Mouse (Mus musculus): ENCODE measurements around the gene Golph3l. TPM values are rescaled to one million over a fixed set of nuclear protein-coding genes. Genes with fewer than 3 reads are reported as not detected.
"Not testable (repeated sequence)": the region's sequence is repeated elsewhere in the genome, so short reads cannot be mapped to it uniquely, and the experiment has no call there.

Golph3l gene
- polyA plus RNA-seq, 1 experiment from 2014 or later = 28.9 TPM

- H3K4me2 ChIP-seq = peak overlapping the region; percentile 71
- H3K4me1 ChIP-seq (replicated peaks) = peaks cover 21% of the 10 kb centered on the region
- peak overlapping the region; percentile 78 for H3K4me3 ChIP-seq (replicated peaks)
- peak; percentile 23 for ATAC-seq (ENCODE audit: insufficient read depth)
- peak overlapping the region; percentile 94 for H3K27ac ChIP-seq (replicated peaks)
- WGBS (ENCODE audit: insufficient replicate concordance) = 45% methylated on average over 8 of the region's 8 CpGs
- peak overlapping the region; percentile 49 for H3K9ac ChIP-seq
- no peaks in the 10 kb centered on the region for H3K9me3 ChIP-seq (replicated peaks)
- H3K27me3 ChIP-seq = no peaks in the 10 kb centered on the region; the same call in 1 of the 2 replicates
- peaks cover 19% of the 10 kb centered on the region for H3K36me3 ChIP-seq (replicated peaks)
Measured at GRCm38 (mm10) chr3:95587754-95588603, 755 bp upstream of the Golph3l start.

DNA sequence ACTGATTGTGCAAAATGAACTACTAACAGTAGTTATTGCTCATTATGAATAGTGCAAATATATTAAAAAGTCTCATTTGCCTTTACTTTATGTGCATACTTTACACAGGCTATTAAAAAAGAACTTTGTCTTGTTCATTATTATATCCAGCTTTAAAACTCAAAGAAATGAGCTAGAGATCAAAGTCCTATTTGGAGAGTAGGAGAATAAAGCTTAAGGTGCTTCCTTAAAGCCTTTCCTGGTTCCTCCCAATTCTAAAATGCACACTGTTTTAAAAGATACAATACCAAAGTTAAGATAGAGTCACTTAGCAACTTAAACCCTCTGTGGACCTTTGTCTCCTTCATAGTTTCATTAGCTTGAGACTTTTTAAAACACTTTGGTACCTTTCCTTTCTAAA, 10.0 kb downstream of the Golph3l start:
- Histone ChIP-seq H3K36me3 (replicated peaks) (peaks cover 60% of the 10 kb centered on the region), H3K27ac (replicated peaks) (no peak overlapping the region), H3K4me2 (no peak overlapping the region), H3K27me3 (no peaks in the 10 kb centered on the region), H3K4me3 (replicated peaks) (no peak overlapping the region), H3K9me3 (replicated peaks) (no peaks in the 10 kb centered on the region), H3K4me1 (replicated peaks) (0 out of 2 replicates have a peak, but pooled peaks cover 3% of the 10 kb centered on the region), H3K9ac (no peak overlapping the region)
- ATAC-seq (ENCODE audit: insufficient read depth) = no peak

DNA sequence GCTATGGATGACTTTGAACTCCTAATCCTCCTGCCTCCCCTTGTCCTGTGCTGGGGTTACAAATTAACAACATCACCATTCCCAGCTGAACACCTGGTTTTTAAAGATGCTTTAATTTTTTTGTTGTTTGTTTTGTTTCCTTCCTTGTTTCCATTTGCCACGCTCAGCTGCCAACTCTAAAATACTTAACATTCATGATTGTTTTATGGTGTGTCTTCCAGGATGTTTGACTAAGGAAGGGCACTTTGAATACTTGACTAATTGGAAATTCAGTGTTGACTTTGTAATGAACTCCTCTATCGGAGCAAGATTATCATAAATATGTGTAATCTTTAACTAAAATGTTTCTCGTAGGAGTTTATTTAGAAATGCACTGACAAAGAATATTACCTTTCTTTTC, 12.6 kb downstream of the Golph3l start:
- 89% methylated on average over 3 of the region's 3 CpGs for WGBS (ENCODE audit: insufficient replicate concordance)
- Histone ChIP-seq H3K27me3 (no peaks in the 10 kb centered on the region), H3K36me3 (replicated peaks) (peaks cover 59% of the 10 kb centered on the region), H3K9ac (no peak overlapping the region), H3K4me3 (replicated peaks) (no peak overlapping the region), H3K27ac (replicated peaks) (no peak overlapping the region; the same call in 1 of the 2 replicates), H3K4me2 (no peak overlapping the region), H3K4me1 (replicated peaks) (0 out of 2 replicates have a peak, but pooled peaks cover 3% of the 10 kb centered on the region), H3K9me3 (replicated peaks) (no peaks in the 10 kb centered on the region)
- no peak for ATAC-seq (ENCODE audit: insufficient read depth)

GRCm38 (mm10) chr3:95606096-95606495, 17.4 kb downstream of the Golph3l start:
- H3K9me3 ChIP-seq (replicated peaks) = no peaks in the 10 kb centered on the region
- no peak overlapping the region for H3K4me3 ChIP-seq (replicated peaks)
- H3K4me1 ChIP-seq (replicated peaks) = no peaks in the 10 kb centered on the region
- H3K27me3 ChIP-seq = no peaks in the 10 kb centered on the region
- peaks cover 68% of the 10 kb centered on the region for H3K36me3 ChIP-seq (replicated peaks)
- ATAC-seq (ENCODE audit: insufficient read depth) = no peak
- H3K9ac ChIP-seq = no peak overlapping the region
- no peak overlapping the region for H3K4me2 ChIP-seq
- H3K27ac ChIP-seq (replicated peaks) = no peak overlapping the region
- 88% methylated on average over 3 of the region's 3 CpGs for WGBS (ENCODE audit: insufficient replicate concordance)

DNA sequence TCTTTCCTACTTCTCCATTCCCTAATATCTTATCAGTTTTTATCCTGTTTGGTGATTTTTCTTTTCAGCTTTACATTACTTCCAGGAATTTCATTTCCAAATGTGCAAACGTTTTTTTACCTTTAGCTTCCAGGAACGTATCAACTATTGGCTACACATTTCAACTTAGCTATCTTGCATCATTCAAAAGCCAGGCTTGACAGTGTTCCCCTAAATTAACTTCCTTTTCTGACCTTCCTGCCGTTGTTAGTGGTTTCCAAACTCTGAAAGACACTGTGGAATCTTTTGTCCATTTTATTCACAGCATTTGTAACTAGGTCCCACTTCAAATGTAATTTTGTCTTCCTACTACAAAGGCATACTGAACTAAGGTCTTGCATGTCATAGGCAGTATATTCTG, 20.5 kb downstream of the Golph3l start:
- WGBS (ENCODE audit: insufficient replicate concordance) = 33% methylated on average over 3 of the region's 3 CpGs
- no peaks in the 10 kb centered on the region for H3K4me1 ChIP-seq (replicated peaks)
- no peak overlapping the region for H3K4me3 ChIP-seq (replicated peaks)
- no peaks in the 10 kb centered on the region for H3K27me3 ChIP-seq
- no peak for ATAC-seq (ENCODE audit: insufficient read depth)
- H3K27ac ChIP-seq (replicated peaks) = no peak overlapping the region
- H3K36me3 ChIP-seq (replicated peaks) = peaks cover 79% of the 10 kb centered on the region
- no peak overlapping the region for H3K4me2 ChIP-seq
- H3K9me3 ChIP-seq (replicated peaks) = no peaks in the 10 kb centered on the region
- H3K9ac ChIP-seq = no peak overlapping the region

- no peak for ATAC-seq (ENCODE audit: insufficient read depth)
- WGBS (ENCODE audit: insufficient replicate concordance) = 91% methylated on average over 1 of the region's 1 CpGs
- H3K27me3 ChIP-seq = no peaks in the 10 kb centered on the region
- peaks cover 78% of the 10 kb centered on the region for H3K36me3 ChIP-seq (replicated peaks)
- no peaks in the 10 kb centered on the region for H3K9me3 ChIP-seq (replicated peaks)
- no peak overlapping the region for H3K4me2 ChIP-seq
- H3K9ac ChIP-seq = no peak overlapping the region
- no peak overlapping the region for H3K27ac ChIP-seq (replicated peaks)
- no peak overlapping the region for H3K4me3 ChIP-seq (replicated peaks)
- H3K4me1 ChIP-seq (replicated peaks) = no peaks in the 10 kb centered on the region
Measured at GRCm38 (mm10) chr3:95613996-95614395, 25.3 kb downstream of the Golph3l start.

- no peaks in the 10 kb centered on the region for H3K9me3 ChIP-seq (replicated peaks)
- no peak overlapping the region for H3K27ac ChIP-seq (replicated peaks)
- peaks cover 73% of the 10 kb centered on the region for H3K36me3 ChIP-seq (replicated peaks)
- no peak overlapping the region for H3K9ac ChIP-seq
- no peak overlapping the region for H3K4me2 ChIP-seq
- no peaks in the 10 kb centered on the region; the same call in 1 of the 2 replicates for H3K4me1 ChIP-seq (replicated peaks)
- no peaks in the 10 kb centered on the region for H3K27me3 ChIP-seq
- 81% methylated on average over 1 of the region's 1 CpGs for WGBS (ENCODE audit: insufficient replicate concordance)
- no peak overlapping the region for H3K4me3 ChIP-seq (replicated peaks)
- ATAC-seq (ENCODE audit: insufficient read depth) = no peak
Measured at GRCm38 (mm10) chr3:95618511-95618910, 29.8 kb downstream of the Golph3l start.

GRCm38 (mm10) chr3:95621241-95621640, 32.5 kb downstream of the Golph3l start:
- Histone ChIP-seq H3K9ac (no peak overlapping the region), H3K27ac (replicated peaks) (no peak overlapping the region), H3K36me3 (replicated peaks) (peaks cover 56% of the 10 kb centered on the region), H3K4me1 (replicated peaks) (peaks cover 12% of the 10 kb centered on the region), H3K4me3 (replicated peaks) (no peak overlapping the region), H3K27me3 (no peaks in the 10 kb centered on the region), H3K9me3 (replicated peaks) (no peaks in the 10 kb centered on the region), H3K4me2 (no peak overlapping the region)
- 60% methylated on average over 1 of the region's 1 CpGs for WGBS (ENCODE audit: insufficient replicate concordance)
- ATAC-seq (ENCODE audit: insufficient read depth) = no peak

DNA sequence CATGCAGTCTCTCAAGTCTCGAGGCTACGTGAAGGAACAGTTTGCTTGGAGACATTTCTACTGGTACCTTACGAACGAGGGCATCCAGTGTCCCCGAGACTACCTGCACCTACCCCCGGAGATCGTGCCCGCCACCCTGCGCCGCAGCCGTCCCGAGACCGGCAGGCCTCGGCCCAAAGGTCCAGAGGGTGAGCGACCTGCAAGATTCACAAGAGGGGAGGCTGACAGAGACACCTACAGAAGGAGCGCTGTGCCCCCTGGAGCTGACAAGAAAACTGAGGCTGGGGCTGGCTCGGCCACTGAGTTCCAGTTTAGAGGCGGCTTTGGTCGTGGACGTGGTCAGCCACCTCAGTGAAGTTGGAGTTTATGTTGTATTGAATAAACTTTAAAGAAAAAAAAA, 33.7 kb downstream of the Golph3l start:
- WGBS (ENCODE audit: insufficient replicate concordance) = 90% methylated on average over 20 of the region's 20 CpGs
- H3K9me3 ChIP-seq (replicated peaks); H3K4me3 ChIP-seq (replicated peaks); H3K9ac ChIP-seq; H3K27me3 ChIP-seq; H3K27ac ChIP-seq (replicated peaks); H3K4me2 ChIP-seq; ATAC-seq (ENCODE audit: insufficient read depth): not testable (repeated sequence)
- Histone ChIP-seq H3K36me3 (replicated peaks) (peaks cover 55% of the 10 kb centered on the region), H3K4me1 (replicated peaks) (peaks cover 22% of the 10 kb centered on the region)

- WGBS (ENCODE audit: insufficient replicate concordance) = 77% methylated on average over 2 of the region's 2 CpGs
- Histone ChIP-seq H3K9ac (no peak overlapping the region), H3K4me3 (replicated peaks) (no peak overlapping the region), H3K9me3 (replicated peaks) (no peaks in the 10 kb centered on the region), H3K4me2 (no peak overlapping the region), H3K27ac (replicated peaks) (no peak overlapping the region), H3K36me3 (replicated peaks) (peaks cover 55% of the 10 kb centered on the region), H3K27me3 (no peaks in the 10 kb centered on the region), H3K4me1 (replicated peaks) (peaks cover 22% of the 10 kb centered on the region)
- no peak for ATAC-seq (ENCODE audit: insufficient read depth)
Measured at GRCm38 (mm10) chr3:95623551-95623950, 34.8 kb downstream of the Golph3l start.

DNA sequence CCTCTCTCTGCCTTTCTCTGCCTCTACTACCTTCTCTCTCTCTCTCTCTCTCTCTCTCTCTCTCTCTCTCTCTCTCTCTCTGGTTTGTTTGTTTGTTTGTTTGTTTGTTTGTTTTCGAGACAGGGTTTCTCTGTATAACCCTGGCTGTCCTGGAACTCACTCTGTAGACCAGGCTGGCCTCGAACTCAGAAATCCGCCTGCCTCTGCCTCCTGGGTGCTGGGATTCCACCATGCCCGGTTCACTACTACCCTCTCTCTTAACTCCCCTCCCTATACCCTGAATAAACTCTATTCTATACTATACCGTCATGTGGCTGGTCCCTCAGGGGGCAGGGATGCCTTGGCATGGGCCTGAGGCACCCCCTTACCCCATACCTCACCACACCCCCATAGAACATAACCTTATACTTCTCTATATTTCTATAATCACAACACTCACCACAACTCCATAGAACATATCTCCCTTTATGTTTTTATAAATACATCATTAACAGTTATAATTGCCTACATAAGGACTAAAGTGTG, 35.3 kb downstream of the Golph3l start:
- H3K4me1 ChIP-seq (replicated peaks) = peaks cover 25% of the 10 kb centered on the region
- peak overlapping the region; percentile 72 for H3K4me2 ChIP-seq
- H3K36me3 ChIP-seq (replicated peaks) = peaks cover 56% of the 10 kb centered on the region
- peak overlapping the region; percentile 85 for H3K27ac ChIP-seq (replicated peaks)
- not testable (repeated sequence) for H3K27me3 ChIP-seq; ATAC-seq (ENCODE audit: insufficient read depth); H3K9me3 ChIP-seq (replicated peaks)
- 63% methylated on average over 5 of the region's 5 CpGs for WGBS (ENCODE audit: insufficient replicate concordance)
- H3K9ac ChIP-seq = peak overlapping the region; percentile 68; the same call in 1 of the 2 replicates
- peak overlapping the region; percentile 84 for H3K4me3 ChIP-seq (replicated peaks)

Data from liver, embryonic 15.5 days (tissue).